Mouse (Mus musculus) heart, postnatal 4 days (tissue): ENCODE measurements at regions not wholly inside any gene's neighbourhood (a gene's known extent, or its start where the extent isn't known, plus 50 kb on each side); places are given as distances from the start of the nearest gene placed in this dataset.

Source experiments
- DNase-seq: peaks from one replicate; pipeline ENCODE4 v3.0.0; 2021

DNA sequence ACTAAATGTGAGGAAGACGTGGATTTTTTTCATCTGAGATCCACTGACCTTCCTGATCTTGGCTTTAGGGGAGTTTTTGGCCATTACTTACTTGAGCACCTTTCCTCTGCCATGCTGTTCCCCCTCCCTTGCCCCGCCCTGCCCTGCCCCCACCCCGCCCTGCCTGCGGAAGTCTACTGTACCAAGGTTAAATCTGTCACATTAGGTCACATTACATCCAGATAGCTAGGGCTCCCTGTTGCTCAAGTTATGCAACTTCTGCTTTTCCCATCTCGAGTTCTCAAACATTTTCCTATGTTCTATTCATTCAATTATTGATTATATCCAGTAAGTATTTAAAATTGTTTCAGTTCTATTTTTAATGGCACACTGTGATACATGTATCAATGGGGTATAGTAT lies 144.7 kb upstream of the Cnot2 start:
- no peak for DNase-seq

DNA sequence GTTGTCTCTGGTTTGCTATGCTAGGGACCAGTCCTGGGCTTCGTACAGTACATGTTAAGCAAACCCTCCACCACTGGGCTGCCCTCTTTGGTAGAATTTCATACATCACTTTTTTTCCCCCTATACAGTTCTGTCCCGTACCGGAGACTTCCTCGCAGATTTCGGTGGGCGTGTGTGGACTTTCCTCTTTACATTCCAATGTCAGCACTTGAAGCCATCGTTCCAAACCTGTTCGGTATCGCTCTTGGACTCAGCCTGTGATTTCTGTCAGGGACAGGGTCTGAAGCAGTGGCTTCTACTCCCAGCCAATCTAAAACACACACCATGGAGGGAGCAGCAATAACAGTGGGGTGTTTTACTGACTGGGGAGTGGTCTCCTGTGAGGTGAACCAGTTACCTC lies 140.7 kb upstream of the Cnot2 start:
- no peak for DNase-seq

DNA sequence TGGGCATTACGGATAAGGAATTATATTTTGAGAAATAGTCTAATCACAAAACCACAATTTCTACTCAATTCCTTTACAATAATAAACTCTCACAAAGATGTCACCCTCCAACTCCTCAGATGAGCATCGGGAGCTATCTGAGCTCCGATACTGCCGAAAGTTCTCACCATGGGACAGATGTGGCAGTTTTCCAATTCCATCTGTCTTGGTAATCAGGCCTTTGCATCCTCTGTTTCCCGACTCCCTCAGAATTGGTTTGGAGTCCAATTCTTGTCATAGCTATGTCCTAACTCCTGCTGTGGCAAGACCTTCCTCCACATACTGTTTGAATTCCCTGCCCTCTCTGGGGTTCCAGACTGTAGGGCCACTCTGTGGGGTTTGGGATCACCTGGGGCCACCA lies 138.3 kb upstream of the Cnot2 start:
- DNase-seq, result no peak

DNA sequence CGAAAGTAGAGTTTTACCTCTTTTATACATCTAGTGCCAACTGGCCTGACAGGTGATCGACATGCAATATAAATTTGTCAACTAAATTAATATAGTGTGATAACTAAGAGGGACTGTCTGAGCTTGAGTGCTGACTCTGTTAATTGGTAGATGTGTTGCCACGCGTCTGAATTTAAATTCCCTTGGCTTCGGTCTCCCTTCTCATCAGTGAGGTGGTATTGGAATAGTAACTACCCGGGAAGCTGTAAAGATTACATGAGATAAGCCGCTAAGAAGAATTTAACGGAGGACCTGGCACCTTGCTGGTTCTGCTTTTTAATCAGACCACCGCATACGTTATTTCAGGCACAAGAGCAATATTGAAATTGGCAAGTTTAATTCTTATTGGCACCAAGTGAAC lies 136.7 kb upstream of the Cnot2 start:
- DNase-seq, result no peak

DNA sequence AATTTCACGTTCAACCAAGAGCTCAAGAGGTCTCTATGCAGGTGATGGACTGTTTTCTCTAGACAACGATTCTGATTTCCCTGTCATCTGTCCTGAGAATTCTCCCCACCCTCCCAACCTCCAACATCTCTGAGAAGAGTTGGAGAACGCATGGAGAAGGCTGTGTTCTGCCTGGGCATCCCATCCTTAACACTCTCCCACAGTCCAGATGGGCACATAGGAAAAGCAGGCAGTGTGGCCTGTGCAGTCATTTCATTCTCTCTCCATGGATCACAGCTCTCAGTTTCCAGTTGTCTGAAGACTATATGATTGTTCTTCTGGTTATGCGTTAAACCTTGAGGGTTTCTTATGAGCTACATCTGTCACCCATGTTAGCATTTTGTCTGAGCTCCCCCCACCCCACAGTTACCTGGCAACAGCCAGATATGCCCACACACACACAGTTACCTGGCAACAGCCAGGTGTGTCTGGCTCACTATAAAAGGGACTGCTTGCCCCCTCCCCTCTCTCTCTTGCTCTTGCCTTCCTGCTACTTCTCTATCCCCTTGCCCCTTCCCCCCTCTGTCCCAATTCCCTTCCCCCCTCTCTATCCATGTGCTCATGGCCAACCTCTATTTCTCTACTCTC lies 135.8 kb upstream of the Cnot2 start:
- DNase-seq, result no peak

DNA sequence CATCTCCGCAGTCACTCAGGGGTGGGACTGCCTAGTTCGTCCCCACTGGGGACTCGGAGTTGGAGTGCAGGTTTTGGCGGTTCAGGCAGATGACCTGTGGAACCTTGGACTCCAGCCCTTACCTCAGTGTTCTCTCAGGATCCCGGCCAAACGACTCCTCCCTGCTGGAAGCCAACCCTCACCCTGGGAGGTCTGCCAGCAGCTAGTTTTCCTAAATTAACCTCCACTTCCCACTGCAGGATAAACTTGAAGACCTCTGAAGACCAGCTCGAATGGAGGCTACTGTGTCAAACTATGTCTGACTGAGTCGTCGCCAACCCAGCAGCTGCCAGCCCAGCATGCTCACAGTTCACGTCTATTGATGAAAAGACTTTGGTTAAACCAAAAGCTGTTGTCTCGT lies 132.1 kb upstream of the Cnot2 start:
- DNase-seq, result peak; percentile 86

DNA sequence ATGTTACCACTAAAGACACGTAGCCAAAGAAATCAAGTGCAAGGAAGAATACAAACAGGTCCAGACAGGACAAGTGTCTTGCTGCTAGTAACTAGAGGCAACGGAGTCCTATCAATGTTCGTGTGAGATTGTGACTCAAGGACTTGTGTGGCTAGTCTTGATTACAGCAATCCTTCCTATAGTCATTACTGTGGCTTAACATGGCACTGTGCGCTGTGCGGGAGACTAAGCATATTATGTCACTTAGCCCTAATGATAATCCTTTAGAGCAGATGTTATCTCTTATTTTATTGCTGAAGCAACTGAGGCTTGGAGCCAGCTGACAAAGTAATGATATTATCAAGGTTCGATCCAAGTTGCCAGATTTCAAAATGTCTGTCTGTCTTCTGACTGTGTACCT lies 125.7 kb upstream of the Cnot2 start:
- DNase-seq, result no peak

DNA sequence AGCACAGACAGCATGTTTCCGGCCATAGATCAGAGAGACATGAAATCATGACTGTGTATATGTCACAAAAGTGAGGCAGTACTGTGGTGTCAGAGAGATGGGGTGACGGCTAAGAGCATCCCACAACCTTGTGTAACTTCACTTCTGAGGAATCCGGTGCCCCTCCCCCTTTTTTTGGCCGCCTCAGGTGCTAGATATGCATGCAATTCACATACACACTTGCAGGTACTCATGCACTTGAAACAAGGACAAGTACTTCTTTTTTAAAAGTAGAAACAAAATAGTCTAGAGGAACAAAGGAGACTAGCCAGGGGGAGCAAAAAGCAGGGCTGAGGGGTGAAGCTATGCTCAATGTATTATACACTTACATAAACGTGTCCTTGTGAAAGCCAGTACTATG lies 120.0 kb upstream of the Cnot2 start:
- DNase-seq, result no peak

DNA sequence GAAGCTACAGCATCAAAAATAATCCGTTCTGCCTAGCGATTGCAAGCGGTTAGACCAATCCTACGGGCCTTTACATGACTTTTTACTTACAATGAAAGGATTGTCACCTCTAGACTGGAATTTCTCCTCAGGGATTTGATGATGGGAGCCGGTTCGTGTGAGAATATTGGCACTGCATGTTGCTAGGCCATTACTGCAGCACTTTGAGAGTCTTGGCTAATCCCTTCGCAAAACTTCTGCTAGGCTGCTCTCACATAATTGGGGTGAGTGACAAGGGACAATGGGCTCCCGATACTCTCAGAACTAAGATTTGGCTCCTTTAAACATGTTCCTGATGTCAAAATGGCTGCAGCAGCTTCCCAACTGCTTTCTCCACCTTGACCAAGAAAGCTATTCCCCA lies 118.4 kb upstream of the Cnot2 start:
- DNase-seq, result no peak

DNA sequence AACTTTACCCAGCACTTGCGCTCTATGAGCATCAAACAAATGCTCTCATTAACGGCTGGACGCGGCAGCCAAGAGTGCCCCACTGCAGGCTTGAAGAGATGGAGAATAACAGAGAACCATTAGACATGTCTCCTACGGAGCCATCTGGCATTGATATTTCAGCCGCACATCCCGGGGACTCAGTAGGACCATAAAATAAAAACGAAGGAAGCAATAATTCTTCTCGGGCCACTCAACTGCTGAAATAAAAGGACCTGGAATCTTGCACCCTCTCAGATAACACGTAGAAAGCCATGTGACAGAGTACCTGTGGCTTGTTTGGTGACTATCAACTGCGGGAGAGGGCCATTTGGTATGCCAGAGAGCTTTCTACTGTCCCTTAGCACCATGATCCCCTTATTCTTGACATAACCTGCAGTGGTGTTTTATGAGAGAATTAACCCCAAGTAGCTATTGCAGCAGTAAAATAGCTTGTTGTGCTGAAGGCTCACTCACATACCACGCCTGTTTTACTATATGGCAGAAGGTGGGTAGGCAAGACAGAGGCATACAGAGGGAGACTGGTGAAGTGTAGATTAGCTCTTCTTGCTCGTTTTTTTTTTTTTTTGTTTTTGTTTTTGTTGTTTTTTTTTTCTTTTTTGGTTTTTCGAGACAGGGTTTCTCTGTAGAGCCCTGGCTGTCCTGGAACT lies 116.5 kb upstream of the Cnot2 start:
- no peak for DNase-seq

DNA sequence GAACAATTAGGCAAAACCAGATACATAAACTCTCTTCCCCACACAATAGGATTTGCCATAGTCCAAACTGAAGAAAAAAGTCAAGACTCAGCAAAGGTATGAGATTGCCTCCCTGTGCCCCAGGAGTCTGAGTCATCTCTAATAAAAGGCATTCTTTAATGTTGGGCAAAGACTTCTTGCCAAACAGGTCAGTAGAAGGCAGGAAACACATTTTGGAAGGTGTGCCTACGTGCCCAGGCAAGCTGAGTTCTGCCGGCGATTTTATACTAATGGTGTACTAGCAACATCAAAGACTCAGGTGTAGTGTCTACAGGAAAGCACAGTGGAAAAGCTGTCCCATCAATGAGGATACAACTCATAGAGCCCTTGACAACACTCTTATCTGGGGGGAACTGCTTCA lies 112.5 kb upstream of the Cnot2 start:
- DNase-seq, result no peak

DNA sequence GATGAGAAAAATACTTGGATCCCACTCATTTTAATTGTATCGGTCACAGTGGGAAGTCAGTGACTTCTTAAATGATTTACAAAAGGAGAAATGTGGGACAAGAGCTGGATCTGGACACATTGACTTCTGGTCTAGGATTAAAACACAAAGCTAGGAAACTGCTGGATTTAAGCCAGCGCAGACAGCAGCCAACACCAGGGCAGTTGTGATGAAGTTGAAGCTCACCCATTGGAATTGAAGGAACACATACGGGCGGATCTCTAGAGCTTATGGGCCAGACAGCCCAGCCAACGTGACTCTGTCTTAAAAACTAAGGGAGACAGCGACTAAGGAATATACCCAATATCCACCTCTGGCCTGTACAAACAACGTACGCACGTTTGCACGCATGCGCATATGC lies 105.4 kb upstream of the Cnot2 start:
- no peak for DNase-seq

DNA sequence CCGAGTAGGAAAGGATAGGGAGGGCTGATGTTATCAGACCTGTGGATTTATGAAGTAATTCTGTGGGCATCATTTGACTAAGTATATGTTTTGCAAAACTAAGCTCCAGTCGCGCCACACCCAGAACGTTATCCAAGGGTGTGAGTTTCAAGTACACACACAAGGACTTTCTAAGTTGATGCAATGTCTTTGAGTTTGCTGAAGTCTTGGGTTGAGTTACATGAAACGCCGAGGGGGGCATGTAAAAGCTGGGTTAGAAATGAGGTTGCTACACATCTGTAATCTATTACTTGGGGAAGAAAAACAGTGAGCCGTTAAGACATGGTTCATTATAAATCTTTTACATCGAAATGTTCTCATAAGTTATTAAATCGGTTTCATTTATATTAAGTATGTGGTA lies 102.1 kb upstream of the Cnot2 start:
- DNase-seq, result no peak

DNA sequence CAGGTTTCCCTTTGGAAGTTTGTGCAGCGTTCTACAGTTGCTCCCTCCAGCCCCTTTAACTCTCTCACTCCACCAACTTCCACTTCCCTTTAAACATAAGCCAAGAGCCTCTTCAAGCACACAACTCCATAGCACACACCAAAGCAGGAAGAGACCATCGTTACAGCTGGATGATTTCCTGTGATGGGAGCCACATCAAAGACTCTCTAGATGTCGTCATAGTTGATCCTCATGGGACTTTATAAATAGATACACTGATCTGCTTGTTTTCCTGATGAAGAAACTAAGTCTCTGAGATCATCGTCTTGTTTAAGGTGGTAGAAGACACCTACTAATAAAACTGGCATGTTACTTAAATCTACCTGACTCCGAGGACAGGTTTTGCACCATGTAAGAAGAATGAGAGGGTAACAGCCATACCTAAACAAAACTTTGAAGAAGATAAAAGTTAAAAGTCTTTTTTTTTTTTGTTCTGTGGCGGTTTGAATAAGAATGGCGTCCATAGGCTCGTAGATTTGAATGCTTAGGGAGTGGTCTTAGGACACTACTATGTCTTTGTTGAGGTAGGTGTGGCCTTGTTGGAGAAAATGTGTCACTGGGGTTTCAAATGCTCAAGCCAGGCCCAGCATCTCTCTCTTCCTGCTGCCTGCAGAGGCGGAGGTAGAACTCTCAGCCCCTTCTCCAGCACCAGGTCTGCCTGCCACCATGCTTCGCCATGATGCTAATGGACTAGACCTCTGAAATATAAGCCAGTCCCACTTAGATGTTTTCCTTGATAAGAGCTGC lies 97.8 kb upstream of the Cnot2 start:
- DNase-seq, result no peak

DNA sequence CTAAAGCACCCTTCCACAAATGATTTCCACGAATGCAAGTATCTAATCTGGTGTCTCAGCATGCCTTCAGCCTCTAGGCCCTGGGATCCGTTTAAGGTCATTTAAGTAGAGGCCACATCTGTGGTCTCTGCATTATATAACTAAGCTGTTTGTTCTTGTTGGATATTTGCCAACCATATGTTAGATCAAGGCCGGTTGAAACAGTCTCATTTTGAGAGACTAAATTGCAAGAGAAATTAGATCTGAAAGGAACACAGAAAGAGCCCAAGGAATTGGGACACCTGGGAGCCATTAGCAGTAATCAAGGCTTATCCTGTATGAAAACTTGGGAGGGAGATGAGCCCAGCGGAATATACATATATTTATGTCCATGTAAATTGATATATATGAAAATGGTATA lies 96.6 kb upstream of the Cnot2 start:
- DNase-seq, result no peak

DNA sequence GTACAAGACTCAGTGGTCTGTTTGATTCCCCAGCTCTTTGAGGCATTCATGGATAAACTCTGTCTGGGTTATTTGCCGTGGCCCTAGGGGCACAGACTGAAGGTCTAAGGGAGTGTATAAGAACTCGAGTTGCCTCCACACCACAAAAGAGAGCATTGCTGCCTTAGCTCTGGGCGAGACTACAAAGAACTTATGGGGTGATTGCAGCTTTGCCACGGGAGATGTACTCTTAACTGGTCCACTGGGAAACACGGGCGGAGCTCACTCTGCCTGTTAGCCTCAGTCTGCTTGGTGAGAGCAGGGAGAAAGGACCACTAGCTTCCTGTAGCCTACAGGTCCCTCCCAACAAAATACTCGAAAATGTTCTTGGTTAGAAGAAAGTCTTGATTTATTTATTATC lies 93.9 kb upstream of the Cnot2 start:
- DNase-seq, result no peak

DNA sequence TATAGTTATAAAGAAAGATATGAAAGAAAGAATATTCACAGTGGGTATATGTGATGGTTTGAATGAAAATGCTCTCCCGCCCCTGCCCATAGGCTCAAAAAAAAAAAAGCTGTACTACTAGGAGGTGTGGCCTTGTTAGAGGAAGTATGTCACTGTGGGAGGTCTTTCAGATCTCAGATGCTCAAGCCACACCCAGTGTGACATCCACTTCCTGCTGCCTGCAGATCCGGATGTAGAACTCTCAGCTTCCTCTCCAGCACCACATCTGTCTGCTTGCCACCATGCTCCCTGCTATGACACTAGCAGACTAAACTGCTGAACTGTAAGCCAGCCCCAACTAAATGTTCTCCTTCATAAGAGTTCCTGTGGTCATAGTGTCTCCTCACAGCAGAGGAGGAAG lies 93.0 kb upstream of the Cnot2 start:
- DNase-seq, result no peak

DNA sequence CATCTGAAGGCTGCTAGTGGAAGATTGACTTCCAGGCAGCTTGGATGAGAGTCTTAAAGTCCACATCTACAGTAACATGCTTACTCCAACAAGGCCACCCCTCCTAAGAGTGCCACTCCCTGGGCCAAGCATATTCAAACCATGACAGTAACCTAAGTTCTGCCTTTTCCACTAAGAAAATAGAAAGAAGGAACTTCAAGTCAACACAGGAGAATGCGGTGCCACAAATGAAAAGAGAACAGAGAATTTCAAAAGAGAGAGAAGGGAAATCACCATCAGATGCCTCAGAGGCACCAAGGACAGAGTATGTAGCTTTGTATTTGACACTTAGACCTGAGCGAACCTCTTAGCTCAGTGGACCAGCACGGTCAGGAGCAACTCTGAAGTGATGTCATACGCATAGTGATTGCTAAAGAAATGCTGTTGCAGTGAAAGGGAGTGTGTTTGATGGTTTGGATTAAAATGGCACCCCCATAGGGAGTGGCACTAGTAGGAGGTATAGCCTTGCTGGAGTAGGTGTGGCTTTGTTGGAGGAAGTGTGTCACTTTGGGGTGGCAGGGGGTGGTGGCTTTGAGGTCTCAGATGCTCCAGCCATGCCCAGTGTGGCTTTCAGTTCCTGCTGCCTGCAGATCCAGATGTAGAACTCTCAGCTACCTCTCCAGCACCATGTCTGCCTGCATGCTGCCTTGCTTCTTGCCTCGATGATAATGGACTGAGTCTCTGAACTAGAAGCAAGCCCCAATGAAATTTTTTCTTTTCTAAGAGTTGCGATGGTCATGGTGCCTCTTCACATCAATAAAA lies 77.1 kb upstream of the Cnot2 start:
- DNase-seq, result no peak

DNA sequence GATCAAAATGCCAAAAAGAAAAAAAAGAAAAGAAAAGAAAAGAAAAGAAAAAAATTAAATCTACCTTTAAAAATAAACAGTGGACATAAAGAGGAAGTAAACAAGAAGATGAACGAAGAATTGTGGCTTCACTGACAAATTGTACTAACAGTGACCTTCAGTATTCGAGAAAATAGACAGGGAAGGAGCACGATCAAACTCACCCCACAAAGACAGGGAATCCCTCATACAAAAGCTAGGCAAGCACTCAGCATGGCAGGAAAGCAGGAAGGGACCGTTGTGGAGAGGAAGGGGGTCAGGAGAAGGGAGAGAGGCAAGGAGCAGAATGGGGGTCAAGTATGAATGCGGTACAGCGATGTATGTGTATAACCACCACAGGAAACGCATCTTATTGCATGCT lies 74.6 kb upstream of the Cnot2 start:
- DNase-seq, result no peak

DNA sequence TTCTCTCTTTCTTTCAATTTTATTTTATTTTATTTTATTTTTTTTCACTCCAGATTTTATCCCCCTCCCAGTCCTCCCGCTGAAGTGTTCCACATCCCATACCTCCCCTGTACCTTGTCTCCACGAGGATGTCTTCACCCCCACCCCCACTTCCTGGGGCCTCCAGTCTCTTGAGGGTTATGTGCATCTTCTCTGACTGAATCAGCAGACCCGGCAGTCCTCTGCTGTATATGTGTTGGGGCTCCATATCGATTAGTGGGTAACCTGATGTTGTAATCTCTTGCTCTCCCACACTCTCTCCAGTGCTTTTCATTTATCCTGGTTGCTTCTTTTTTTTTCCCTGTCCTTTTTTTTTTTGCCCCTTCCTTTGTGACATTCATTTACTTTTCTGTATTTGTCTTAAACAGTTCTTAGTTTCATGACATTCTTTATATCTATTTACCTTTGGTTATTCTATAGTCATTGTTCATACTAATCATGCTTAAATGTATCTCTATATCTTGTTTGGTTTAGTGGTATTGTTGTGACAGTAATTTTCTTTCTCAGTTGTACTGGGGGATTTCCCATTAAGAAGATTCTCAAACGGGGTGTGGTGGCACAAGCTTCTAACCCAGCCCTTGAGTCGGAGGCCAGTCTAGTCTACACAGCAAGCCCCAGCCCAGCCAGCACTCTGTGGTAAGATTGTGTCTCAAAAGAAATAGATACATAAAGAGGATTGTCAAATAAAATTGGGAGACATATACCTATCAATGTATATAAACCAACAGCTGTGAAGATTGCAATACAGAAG lies 73.9 kb upstream of the Cnot2 start:
- no peak for DNase-seq

DNA sequence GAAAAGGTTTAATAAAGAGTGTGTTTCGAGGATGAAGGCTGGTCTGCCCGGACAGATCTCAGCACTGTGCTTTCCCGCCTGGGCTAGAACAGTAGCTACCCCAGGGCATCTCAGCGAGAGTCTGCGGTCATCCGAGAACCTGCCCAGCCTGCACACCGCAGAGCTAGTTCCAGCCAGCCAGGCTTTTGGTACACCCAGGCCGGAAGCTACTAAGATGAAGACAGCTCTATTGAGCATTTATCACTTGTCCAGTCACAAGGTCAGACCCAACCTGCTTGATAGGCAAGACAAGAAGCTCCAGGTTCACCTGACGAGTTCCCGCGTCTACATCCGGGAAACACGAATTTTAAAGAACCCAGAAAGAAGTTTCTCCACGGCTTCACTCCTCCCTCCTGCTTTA lies 72.8 kb upstream of the Cnot2 start:
- DNase-seq, result no peak

DNA sequence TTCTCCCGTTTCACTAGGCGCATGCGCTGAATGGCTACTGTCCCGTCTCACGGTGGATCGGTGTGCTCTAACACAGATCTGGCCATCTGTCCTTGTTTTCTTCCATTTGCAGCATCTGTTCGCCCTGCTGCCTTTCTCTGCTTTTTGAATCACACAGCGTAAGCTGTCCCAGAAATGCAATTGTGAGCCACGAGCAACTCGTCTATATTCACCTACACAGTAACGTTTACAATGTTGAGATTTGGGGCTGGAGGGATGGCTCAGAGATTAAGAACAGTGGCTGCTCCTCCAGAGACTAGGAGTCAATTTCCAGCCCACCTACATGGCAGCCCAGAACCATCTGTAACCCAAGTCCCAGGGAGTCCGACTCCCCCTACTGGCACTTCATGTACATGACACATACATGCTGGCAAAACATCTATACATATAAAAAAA lies 72.2 kb upstream of the Cnot2 start:
- no peak for DNase-seq
